Mouse (Mus musculus) thymus, postnatal 25 days (tissue): Measurements from ENCODE around the gene Prkcb.

Source experiments
- DNase-seq: peaks from one replicate; pipeline ENCODE4 v3.0.0; 2022

Gene Prkcb

DNA sequence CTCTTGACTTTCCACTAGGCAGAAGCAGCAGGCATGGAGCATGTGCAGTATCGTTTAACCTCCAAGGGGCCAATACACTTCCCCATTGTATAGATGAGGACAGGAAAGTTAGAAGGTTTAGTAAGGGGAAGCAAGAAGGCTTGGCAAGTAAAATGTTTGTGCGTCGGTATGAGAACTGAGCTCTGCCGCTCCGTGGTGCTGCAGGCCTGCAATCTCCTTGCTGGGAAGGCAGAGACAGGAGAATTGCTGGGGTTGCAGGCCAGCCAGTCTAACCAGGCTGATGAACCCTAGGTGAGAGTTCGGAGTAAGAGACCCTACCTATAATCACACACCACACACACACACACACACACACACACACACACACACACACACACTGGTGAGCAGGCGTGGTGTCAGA, 188.6 kb downstream of the Prkcb start:
- no peak for DNase-seq

DNA sequence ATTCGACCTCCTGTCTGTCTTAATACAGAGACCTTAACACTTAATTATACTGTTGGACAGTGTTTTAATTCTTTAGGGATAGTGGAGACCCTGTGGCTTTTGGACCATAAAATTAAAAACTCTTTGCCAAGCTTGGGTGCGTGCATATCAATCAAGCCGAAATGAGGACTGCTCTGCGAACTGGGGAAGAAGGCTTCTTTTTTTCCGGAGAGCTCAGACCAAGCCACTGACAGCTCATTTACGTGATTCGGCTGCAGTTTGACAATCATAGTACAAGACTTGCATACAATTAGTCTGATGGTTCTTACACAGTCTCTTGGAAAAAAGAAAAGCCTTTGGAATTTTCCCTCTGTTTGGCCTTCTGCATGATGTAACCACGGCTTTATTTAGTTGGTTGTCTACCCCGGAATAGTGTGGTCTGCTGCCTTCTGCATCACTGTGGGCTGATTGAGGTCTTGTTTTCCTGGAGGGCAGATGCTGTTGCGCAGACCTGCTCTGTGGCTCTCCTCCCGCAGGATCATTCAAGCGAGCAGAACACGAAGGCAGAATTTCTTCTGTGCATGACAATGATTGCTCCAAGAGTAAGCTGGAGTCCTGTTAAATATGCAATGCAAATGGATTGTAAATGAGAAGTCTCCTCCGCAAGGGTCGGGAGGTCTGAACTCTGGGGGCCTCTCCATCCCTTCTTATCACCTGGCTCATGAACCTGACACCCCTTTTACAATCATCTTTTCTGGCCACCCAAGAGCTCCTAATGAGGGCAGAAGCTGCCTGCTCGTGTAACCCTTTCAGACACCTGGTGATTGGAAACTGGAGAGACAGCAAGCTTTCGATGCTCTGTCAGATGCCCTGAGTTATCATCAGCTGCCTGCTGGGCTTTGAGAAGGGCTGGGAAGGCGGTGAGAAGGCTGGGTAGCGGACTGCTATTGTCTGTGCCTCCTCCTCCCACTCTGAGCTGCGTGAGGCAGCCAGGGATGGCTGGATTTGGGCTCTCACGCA, 189.3 kb downstream of the Prkcb start:
- no peak for DNase-seq

DNA sequence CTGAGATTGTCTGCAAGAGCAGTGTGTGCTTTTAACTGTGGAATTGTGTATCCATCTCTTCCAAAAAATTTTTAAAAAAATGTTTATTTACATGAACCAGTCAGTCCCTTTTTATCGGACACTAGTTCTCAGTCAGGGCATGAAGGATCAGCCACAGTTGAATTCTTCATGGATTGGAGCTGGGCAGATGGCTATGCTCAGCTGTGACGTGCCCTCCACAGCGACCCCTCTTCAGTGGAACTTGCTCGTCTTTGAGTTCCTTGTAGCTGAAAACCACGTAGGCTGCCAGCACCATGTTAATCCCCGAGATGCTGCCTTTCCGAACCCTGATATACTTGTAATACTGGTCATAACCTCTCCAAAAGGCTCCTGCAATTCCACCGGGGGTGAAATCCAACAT, 195.4 kb downstream of the Prkcb start:
- no peak for DNase-seq

DNA sequence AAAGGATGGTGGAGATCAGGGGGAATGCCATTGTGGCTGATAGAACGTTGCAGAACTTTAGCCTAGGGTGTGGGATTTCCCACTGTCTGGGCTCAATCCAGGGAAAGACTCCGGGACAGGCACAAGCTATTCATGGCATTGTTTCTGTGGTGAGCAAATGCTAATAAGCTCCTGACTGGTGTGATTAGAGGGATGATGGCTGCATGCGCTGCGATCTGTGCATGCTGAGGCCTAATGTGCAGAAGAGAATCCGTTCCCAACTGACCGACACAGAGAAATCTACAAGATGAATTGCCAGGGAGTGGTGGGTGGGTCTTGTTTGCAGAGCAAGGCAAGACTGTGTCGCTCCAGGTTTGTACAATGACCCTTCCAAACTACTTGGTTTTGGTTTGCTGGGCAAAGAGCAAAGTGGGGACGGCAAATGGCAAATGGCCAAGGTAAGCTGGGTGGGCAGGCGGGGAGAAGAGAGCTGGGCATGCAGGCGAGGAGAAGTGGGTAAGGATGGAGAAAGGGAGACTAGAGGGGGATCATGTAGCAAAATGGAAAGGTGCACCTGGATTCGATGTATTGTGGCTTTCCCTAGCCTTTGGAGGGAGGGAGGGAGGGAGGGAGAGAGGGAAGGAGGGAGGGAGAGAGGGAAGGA, 199.5 kb downstream of the Prkcb start:
- DNase-seq, result no peak

DNA sequence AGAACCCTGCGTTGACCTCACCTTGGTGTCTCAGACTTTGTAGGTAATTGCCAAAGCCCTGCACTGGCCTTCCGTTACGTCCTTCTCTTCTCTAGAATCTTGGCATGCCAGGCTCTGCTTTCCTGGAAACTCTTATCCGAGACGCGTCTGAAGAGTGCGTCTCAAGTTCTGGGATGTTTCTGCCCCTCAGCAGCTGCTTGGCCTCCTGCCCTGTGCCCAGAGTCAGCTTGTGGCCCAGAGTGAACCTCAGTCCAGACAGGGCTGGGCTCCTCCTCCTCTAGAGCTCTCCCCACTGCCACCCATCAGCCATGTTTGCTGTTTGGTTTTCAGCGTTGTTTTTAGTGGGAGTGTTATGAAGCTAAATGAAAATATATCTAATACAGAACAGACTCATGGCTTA, 203.5 kb downstream of the Prkcb start:
- no peak for DNase-seq

DNA sequence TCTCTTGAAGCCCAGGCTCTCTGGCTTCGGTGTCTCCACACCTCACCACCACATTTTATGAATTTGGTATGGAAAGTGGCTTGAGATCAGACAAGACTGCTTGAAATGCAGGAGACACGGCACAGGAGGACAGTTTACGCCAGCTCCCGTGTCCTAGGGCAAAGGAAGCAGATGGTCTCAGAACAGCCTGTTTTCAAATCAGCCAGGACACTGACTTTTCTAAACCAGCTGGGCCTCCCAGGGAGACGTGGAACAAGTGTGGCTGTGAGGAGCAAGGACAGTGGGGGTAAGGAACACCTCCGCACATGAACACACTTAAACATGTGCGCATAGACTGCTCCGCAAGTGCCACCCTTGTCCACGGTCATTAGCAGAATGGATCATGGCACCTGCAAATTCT, 204.4 kb downstream of the Prkcb start:
- no peak for DNase-seq

DNA sequence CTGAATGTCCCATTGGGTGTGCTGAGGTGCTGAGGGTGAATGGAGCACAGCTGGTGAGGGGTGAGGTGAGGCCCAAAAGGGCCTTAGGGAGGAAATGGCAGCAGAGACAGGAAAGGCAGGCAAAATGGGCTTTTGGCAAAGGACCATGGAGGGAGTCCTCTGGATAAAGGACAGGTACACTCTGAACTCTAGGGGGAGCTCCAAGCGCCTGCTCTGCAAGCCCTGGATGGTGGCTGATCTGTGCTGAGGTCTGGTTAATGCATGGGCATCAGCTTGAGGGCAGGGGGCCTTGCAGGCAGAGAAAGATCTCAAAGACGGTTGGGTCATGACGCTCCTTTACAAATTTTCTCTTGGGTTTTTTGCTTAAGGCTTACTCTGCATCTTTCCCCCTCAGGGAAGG, 205.5 kb downstream of the Prkcb start:
- DNase-seq, result no peak

DNA sequence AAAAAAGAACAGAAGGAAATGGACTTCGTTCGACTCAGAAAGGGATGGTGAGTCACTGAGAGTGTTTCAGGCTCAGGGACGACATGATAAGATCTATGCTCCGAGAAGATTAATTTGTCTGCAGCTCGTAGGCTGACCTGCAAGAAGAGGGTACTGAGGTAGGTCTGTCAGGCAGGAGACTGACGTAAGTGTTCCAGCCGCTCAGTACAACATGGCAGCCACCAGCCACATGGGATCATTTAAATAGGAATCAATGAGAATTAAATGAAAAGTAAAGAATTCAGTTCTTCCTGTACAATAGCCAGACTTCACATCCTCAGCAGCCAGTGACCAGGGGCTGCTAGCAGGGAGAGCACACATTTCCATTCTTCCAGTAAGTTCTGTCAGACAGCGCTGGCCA, 209.0 kb downstream of the Prkcb start:
- DNase-seq, result no peak

DNA sequence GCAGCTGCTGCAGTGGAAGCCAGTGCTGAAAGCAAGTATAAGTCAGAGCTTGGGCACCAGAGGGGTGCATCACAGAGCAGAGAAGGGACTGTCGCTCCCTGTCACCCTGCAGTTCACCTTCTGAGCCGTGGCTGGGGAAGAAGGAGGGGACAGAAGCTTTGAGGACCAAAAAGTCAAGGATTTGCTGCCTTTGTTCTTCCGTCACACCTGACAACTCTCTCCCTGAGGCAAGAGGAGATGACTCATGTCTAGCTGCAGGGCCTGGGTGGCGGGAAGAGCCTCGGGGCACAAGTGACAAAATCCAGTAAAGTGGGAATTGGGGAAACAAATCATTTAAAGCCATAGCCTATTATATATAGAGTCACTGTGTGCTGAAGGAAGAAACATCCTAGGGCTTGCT, 209.9 kb downstream of the Prkcb start:
- DNase-seq, result no peak

DNA sequence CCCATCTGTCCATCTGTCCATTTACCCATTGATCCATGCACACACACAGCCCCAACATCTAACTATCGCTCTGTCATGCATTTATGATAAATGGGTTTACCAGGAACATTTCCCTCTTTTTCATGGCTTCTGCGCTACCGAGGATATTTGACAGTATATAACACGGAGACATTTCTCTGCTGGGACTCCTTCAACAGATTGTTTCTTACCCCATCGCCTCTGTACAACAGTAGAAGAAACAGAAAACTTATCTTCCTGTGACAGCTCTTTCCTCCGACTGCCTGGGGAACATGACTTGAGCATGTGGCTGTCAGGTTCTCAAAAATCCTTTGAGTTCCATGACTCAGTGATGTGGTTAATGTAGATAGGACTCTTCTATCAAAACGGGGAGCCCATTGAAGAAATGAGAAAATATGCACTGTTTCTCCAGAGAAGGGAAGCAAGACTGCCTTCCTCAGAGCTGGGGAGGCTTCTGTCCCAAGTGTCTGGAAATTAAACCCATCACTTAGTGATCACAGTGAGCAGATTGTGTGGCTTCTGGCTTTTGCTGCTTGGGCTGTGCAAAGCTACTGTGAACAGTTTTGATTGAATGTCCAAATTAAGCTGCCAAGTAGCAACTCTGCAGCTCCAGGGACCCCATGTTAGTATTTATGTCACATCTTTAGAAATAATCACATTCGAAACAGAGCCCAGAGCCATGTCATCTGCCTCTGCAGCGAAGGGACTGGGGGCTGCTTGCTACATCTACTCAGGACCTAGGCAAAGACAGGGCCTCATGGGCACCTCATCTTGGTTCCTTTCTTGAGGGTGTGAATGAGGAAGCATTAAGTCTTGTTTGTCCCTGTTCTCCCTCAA, 211.4 kb downstream of the Prkcb start:
- no peak for DNase-seq

DNA sequence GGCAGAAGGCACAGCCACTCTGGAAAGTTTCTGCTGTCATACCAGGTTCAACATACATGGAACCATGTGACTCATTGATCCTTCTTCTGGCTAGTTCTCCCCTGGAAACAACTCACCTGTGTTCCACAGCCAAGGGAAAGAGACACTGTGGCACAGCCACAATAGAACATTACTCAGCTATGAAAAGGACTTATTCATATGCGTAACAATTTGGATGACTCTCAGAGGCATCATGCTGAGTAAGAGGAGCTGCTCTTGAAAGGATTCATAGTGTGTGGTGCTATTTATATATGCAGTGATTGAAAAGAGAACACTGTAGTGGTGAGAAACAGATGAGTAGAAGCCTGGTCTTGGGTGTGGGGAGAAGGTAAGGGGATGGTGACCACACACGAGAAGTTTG, 217.9 kb downstream of the Prkcb start:
- no peak for DNase-seq

DNA sequence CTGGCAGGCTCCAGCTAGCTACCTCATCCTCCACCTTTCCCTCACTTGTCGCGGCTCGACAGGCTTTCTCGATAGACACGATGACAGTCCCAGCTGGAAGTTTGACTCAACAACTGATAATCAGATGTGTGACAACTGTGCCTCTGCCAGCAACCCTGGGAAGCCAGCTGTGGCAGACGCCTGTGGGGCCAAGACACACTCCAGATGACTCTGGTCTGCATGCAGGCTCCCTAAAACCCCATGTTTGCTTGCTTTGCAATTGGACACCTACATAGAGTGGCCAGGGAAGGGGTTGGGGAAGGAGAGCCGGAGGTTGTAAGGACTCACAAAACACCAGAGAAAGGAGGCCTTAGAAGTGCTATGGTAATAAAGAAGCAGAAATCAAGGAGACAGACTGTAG, 221.4 kb downstream of the Prkcb start:
- no peak for DNase-seq

DNA sequence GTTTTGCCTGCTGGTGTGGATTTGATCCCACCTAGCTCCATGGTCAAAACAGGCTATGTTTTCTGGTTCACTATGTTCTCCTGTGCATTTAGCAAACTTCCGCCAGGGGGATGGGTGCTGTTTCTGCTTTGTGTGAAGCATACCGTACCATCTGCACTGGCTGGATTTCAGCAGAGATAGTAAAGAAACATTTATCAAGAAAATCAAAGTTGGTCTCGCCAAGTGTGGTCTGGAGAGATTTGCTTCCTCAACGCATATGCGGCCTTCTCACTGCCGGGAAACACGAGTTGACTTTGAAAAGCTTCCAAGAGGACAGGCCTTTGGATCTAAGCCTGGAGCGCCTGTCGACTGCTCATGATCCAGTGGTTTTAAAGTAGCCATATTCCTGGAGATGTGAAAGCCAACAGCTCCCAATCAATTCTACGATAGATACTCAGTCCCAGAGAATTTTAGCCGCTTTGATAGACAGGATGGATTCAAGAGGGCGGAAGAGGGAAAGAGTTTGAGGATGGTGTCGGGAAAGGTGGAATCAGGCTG, 223.9 kb downstream of the Prkcb start:
- DNase-seq, result no peak

DNA sequence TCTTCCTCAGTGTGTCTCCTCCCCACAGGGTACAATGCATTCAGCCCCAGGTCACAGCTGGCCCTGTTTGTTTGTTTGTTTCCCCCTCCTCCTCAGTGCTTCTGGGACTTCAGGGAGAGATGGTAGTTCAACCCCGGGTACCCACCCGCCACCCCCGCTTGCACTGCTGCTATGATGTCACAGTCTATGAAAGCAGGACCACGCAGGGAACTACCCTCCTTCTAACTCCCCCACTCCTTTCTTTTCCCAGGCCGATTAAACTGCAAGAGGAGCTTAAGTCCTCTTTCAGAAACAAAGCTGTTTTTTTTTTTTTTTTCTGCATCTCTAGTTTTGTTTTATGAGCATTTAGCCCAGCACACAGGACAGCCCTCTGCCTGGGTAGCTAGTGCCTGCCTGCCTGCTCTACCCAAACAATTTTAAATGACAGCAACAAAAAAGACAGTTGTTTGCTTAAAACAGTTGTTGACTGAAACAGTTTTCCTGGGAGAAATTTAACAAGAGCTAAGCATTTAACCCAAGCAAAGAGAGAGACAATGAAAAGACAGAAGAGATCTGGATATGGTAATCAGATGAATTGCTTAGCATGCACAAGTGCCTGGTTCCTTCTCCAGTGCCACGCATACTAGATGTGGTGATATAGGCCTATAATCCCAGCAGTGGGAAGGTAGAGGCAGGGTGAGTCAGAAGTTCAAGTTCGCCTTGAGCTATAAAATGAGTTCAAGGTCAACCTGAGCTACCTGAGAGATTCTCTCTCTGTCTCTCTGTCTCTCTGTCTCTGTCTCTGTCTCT, 232.5 kb downstream of the Prkcb start:
- no peak for DNase-seq

DNA sequence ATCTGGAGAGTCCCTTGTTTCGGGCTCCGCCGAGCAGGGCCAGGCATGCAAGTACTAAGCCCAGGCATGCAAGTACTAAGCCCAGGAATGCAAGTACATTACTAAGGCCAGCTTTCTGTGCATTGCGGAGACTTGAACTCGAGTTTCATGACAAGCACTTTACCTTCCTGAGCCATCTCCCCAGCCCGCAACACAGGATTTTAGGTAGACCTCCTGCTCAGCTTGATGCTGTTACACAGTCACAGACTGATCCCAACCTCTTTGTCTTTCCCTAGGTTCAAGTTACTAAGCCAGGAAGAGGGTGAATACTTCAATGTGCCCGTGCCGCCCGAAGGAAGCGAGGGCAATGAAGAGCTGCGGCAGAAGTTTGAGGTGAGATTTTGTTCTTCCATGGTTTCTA, 239.7 kb downstream of the Prkcb start:
- no peak for DNase-seq

DNA sequence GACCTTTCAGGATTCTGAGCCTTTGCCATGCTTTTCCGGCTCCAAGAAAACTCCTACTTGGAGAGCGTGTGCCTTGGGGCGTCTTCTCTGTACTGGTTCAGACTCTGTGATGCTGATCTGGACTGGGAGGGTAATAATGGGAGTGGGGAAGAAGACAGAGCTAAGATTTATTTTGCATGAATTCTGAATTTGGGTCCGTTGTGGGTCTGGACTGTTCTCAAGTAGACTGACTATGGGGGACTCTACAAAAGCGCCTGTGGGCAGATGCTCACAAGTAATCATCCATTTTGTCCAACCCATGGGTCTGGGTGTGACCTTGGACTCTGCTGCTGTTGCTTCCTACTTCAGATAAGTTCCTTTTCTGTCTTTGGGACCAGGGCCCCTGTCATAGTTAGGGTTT, 240.1 kb downstream of the Prkcb start:
- DNase-seq, result no peak

DNA sequence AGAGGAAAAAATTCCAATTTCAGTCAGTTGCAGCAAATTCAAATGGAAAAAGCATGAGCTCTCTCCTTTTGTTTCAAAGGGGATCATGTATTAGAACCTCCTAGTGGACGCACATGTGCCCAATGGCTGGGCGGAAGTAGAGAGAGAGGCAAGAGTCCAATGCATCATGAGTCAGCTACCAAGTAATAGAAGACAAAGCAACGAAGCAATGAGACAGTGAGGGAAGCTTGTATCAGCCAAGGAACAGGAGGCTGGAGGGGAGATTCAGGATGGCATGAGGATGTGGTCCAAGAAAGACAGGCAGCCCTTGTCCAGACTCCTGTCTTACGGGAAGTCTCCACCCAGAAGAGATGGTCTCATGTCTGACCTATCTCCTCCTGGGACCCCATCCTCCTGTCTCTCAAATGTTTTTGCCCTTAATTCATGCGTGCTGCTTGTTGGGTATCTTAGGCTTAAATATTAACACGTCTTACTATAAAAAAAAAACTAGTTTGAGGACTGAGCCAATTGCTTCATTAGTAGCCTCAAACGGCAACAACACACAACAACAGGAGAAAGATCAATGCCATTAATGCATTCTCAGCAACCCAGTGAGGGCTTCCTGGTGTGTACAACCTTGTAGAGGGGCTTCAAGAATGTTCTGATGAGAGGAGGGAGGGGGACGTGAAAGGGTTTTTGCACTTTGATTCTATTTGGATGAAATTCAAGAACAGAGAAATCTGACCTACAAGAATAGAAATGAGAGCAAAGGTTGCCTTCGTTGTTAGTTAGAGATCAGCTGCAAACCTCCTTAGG, 245.2 kb downstream of the Prkcb start:
- DNase-seq, result no peak

DNA sequence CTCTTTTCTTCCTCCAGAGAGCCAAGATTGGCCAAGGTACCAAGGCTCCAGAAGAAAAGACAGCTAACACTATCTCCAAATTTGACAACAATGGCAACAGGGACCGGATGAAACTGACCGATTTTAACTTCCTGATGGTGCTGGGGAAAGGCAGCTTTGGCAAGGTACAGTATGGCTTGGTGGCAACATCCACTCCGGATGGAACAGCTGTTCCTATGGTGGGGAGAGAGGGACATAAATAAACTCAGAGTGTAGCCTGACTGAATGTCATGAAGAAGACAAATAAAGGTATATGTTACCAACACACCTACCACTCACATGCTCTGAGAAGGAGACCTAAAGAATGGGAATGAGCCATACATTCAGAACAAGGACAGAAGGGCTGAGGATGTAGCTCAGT, 256.1 kb downstream of the Prkcb start:
- DNase-seq, result no peak

DNA sequence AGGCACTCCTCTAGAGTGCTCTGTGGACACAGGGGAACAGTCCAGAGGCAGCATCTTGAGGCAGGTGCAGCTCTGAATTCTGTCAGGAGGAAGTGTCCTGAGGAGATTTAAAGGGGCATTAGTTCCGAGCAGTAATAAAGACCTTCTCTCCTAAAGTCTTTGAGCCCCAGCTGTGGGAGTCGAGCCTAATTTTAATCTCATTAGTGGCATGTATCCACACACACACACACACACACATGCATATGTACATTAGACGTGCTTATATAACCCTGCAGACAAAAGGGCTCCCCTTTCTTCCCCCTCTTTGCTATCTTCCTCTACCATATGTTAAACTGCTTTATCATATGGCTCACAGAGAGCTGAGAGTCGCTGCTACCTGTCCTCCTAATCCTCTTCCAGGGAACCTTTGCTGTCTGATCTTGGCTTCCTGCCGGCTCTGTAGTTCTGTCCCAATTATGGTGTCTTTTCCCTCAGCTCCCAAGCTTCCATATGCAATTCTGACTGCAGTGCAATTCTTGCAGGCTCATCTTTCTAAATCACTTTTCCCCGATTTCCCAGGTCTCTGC, 268.1 kb downstream of the Prkcb start:
- no peak for DNase-seq

DNA sequence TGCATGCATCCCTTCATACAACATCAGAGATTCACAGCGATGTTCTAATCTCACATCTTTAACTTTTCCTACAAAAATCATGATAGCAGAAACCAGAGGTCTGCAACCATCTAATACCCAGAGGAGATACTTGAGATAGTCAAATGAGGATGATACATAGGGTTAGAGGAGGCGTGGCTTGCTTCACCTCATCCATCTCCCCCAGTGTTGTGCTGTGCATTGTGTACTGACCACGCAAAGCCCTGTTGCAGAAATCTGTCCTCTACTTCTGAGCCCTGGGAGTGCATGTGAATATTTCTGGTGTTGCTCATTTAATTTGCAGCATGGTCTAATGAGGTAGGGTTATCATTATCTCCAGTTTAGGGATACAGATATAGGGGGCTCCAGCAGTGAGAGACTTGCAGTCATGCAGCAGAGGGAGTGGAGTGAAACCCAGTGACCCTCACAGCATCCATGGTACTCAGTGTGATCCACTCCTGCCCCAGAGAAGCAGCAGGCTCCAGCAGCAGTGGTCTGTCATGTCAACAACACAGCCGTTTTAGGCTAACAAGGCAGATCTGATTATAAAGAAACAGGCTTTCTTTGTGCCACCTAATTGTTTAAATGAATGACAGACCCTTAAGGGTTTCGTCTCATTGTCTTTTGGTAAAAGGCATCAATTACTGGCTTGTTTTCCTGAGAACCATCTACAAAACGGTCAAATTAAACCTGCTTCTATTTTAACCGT, 269.7 kb downstream of the Prkcb start:
- DNase-seq, result no peak
